Mouse (Mus musculus) embryonic fibroblast, embryonic 13.5 days (primary cell): ENCODE measurements at regions not wholly inside any gene's neighbourhood (a gene's known extent, or its start where the extent isn't known, plus 50 kb on each side); places are given as distances from the start of the nearest gene placed in this dataset.

Experiments
- CTCF ChIP-seq: IDR thresholded peaks from 2 replicates; pipeline ENCODE4 v1.5.1; 2011; ENCODE audit warnings: mild to moderate bottlenecking, control low read depth, low read length, moderate library complexity, borderline replicate concordance; ENCODE audit not compliant: insufficient read depth
- POLR2A ChIP-seq: IDR thresholded peaks from 2 replicates; pipeline ENCODE4 v1.6.1; 2011; ENCODE audit warnings: low read depth, mild to moderate bottlenecking, control low read depth, low read length, moderate library complexity

- TF ChIP-seq CTCF (no peak), POLR2A (no peak)
These were observed 107.3 kb upstream of the 4930583I09Rik start for GRCm38 (mm10) chr17:64943213-64943612.
